Comparison of ENCODE assay signal across 17 mouse cellular contexts in genomic region chrX:95087674-95088073, GRCm38 (mm10).
"Had no signal": no experiment of that assay in that cellular context is flagged by ENCODE, and none has a peak within 500 bp of the region (broad histone marks: within the 10 kb centered on the region; RNA-seq: fewer than 3 reads in every experiment).

No protein-coding gene starts in this region.

- H3K4me3 ChIP-seq: megakaryocyte, embryonic 14.5 days; midbrain, embryonic 13.5 days; midbrain, embryonic 15.5 days; neural tube, embryonic 12.5 days; stomach, embryonic 15.5 days had no signal

- DNase-seq: lung, adult 18-20 months; lung, embryonic 14.5 days; lung, postnatal 10 days; lung, postnatal 36 days; right cerebral cortex, postnatal 14 days; thymus, adult 2 months; thymus, postnatal 25 days; thymus, postnatal 4 days had no signal

- H3K27me3 ChIP-seq: megakaryocyte, embryonic 14.5 days; midbrain, embryonic 13.5 days; midbrain, embryonic 15.5 days; neural tube, embryonic 12.5 days; stomach, embryonic 15.5 days had no signal

- H3K9ac ChIP-seq: liver, embryonic 14.5 days; lung, embryonic 14.5 days; midbrain, embryonic 13.5 days; midbrain, embryonic 15.5 days; neural tube, embryonic 12.5 days; stomach, embryonic 15.5 days had no signal

- H3K4me1 ChIP-seq: midbrain, embryonic 13.5 days; midbrain, embryonic 15.5 days; neural tube, embryonic 12.5 days; stomach, embryonic 15.5 days had no signal

- ATAC-seq: midbrain, embryonic 13.5 days; midbrain, embryonic 15.5 days had no signal

- H3K27ac ChIP-seq: liver, embryonic 14.5 days; macrophage; midbrain, embryonic 13.5 days; midbrain, embryonic 15.5 days; neural tube, embryonic 12.5 days; stomach, embryonic 15.5 days; stomach, postnatal 0 days had no signal

- H3K9me3 ChIP-seq: megakaryocyte, embryonic 14.5 days; midbrain, embryonic 13.5 days; midbrain, embryonic 15.5 days; neural tube, embryonic 12.5 days; stomach, embryonic 15.5 days had no signal

- H3K36me3 ChIP-seq: midbrain, embryonic 13.5 days; midbrain, embryonic 15.5 days; neural tube, embryonic 12.5 days; stomach, embryonic 15.5 days had no signal

- H3K4me2 ChIP-seq: lung, embryonic 14.5 days; midbrain, embryonic 11.5 days; midbrain, embryonic 13.5 days; midbrain, embryonic 15.5 days; neural tube, embryonic 12.5 days; stomach, embryonic 15.5 days had no signal
